Mouse (Mus musculus) midbrain, embryonic 16.5 days (tissue): Measurements from ENCODE around the gene Cracr2a. TPM values are rescaled to one million over a fixed set of nuclear protein-coding genes. Genes with fewer than 3 reads are reported as not detected.

ENCODE experiments used
- ATAC-seq: fragments of 200-750 bp; cut with Nextera tagmentation; 2 replicates; pipeline ENCODE4 v1.8.0; 2017; ENCODE audit warnings: moderate TSS enrichment
- H3K27ac ChIP-seq: fragments of 300-500 bp; sonication (generic); 2 replicates; pipeline ENCODE4 v1.5.1; 2014; ENCODE audit warnings: mild to moderate bottlenecking, low read length, mixed read lengths
- H3K27me3 ChIP-seq: fragments of 300-500 bp; sonication (generic); 2 replicates; pipeline ENCODE4 v1.6.1; 2014; ENCODE audit warnings: low read depth, low read length, mixed read lengths; ENCODE audit not compliant: control insufficient read depth, insufficient read depth
- H3K36me3 ChIP-seq: fragments of 300-500 bp; sonication (generic); 2 replicates; pipeline ENCODE4 v1.6.1; 2014; ENCODE audit warnings: mild to moderate bottlenecking, low read length, moderate library complexity, mixed read lengths; ENCODE audit not compliant: control insufficient read depth, insufficient read depth
- H3K4me1 ChIP-seq: fragments of 300-500 bp; sonication (generic); 2 replicates; pipeline ENCODE4 v1.6.1; 2014; ENCODE audit warnings: mild to moderate bottlenecking, low read length, mixed read lengths; ENCODE audit not compliant: control insufficient read depth, insufficient read depth
- H3K4me2 ChIP-seq: fragments of 300-500 bp; sonication (generic); 2 replicates; pipeline ENCODE4 v1.6.1; 2014; ENCODE audit warnings: mild to moderate bottlenecking, low read length, mixed read lengths
- H3K4me3 ChIP-seq: fragments of 300-500 bp; sonication (generic); 2 replicates; pipeline ENCODE4 v1.5.1; 2014; ENCODE audit warnings: low read depth, mild to moderate bottlenecking, low read length, moderate library complexity, mixed read lengths
- H3K9ac ChIP-seq: fragments of 300-500 bp; sonication (generic); 2 replicates; pipeline ENCODE4 v1.6.1; 2014; ENCODE audit warnings: low read depth, low read length, mixed read lengths
- H3K9me3 ChIP-seq: fragments of 300-500 bp; sonication (generic); replicated peaks from 2 replicates; pipeline ENCODE4 v1.6.1; 2014; ENCODE audit warnings: mild to moderate bottlenecking, low read length, mixed read lengths; ENCODE audit not compliant: control insufficient read depth, poor library complexity, severe bottlenecking
- WGBS: fragments of 180-500 bp; shearing (Covaris S2); extraction: QIAGEN DNeasy Blood & Tissue Kit; methylation state at CpG from one replicate; pipeline ENCODE4 v1.1.7; 2014; 5-methylcytosine and 5-hydroxymethylcytosine counted together
- polyA plus RNA-seq: library from polyadenylated mRNA; unstranded; fragments of >200 nt; fragmentation: Nextera tagmentation; extraction: Ambion mirVana; gene quantifications from 2 replicates; pipeline ENCODE4 v1.2.1, GENCODE M21; 2015

Cracr2a gene
- polyA plus RNA-seq, 1 experiment from 2014 or later = 0.45 TPM

DNA sequence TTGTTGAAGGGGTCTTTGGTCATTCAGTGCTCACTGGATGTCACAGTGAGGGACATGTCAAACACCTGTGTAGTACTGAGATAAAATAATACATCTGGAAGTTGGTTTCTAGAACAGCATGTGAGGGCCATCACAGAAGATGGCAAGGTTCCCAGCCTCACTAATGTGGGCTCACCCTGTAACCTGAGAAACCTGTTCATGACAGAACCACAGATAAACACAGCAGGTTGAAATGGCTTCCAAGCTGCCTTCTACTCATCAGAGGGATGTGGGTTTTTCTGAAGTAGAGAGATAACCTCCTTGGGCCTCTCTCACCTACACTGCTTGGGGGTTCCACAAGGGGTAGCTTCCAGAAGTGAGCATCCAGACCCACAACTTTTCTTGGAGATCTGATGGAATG is 48.5 kb downstream of the Cracr2a start:
- Histone ChIP-seq H3K27me3 (no peaks in the 10 kb centered on the region), H3K9ac (no peak overlapping the region), H3K36me3 (no peaks in the 10 kb centered on the region), H3K4me1 (peaks cover 6% of the 10 kb centered on the region), H3K4me2 (no peak overlapping the region), H3K9me3 (no peaks in the 10 kb centered on the region), H3K27ac (no peak overlapping the region), H3K4me3 (no peak overlapping the region)
- ATAC-seq = no peak

DNA sequence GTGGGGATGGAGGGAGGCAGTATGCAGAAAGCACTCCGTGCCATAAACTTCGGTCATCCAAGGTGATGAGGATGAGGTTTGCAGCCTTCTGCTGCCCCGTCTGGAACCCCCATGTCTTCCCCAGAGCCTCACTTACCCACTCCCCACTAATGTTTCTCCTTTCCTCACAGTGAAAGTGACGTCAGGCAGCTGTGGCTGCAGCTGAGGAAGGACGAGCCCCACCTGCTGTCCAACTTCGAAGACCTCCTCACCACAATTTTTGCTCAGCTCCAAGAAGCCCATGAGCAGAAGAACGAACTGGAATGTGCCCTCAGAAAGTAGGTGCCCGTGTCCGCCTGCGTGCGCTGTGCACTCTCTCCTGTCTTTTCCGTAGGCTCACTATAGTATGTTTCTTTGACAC is 50.1 kb downstream of the Cracr2a start:
- Histone ChIP-seq H3K9me3 (no peaks in the 10 kb centered on the region), H3K27ac (no peak overlapping the region), H3K9ac (no peak overlapping the region), H3K27me3 (no peaks in the 10 kb centered on the region), H3K4me3 (no peak overlapping the region), H3K4me1 (peaks cover 3% of the 10 kb centered on the region), H3K4me2 (no peak overlapping the region), H3K36me3 (no peaks in the 10 kb centered on the region)
- WGBS = 81% methylated on average over 12 of the region's 12 CpGs
- ATAC-seq = no peak

DNA sequence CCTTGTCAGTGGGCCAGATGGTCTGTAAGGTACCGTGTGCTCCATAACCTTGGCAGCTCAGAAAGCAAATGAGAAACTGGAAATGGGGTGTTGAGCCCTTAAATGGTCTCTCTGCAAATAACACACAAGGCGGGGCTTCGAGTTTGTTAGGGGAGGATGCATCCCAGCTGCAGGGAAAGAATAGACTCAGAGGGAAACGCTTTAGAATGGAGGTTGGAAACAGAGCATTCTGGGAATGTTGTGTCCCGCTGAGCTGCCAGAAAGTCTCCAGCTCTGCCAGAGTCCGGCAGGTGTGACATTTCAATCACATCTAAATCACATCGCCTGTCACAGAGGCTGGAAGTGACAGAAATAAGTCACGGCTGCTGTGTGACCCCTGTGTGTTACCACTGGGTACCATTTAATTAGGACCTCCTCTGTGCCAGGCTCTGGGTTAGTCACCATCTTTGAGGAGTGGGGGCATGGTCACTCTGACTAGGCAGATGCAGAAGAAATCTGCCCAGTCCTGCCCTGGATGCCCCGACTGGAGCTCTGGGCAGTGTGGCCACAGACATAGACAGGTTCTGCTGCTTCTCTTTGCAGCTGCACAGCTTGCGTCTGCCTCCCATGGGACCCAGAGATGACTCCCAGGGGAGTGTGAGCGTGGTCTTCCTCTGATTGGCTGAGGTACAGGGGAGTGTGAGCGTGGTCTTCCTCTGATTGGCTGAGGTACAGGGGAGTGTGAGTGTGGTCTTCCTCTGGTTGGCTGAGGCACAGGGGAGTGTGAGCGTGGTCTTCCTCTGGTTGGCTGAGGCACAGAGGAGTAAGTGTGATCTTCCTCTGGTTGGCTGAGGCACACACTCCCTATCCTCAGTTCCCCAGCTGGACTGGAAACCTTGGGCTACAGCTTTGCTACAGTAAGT is 53.2 kb downstream of the Cracr2a start:
- Histone ChIP-seq H3K27me3 (no peaks in the 10 kb centered on the region), H3K9ac (no peak overlapping the region), H3K9me3 (no peaks in the 10 kb centered on the region), H3K4me1 (peaks cover 3% of the 10 kb centered on the region), H3K4me3 (no peak overlapping the region), H3K27ac (no peak overlapping the region), H3K4me2 (peak overlapping the region; percentile 25; the same call in 1 of the 2 replicates), H3K36me3 (no peaks in the 10 kb centered on the region)
- ATAC-seq = peak; percentile 43
- 39% methylated on average over 13 of the region's 13 CpGs for WGBS

DNA sequence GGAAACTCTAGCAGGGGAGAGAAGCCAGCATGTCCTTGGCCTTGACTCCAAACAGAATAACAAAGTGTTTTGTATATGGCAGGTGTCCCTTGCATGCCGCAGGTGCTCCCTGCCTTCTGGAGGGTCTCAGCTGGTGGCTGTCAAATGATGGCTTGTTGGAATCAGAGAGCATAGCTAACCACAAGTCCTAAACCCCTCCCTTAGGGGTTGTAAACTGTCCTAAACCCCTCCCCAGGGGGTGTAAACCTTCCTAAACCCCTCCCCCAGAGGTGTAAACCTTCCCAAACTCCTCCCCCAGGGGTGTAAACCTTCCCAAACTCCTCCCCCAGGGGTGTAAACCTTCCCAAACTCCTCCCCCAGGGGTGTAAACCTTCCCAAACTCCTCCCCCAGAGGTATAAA is 55.5 kb downstream of the Cracr2a start:
- no peak overlapping the region for H3K27ac ChIP-seq
- WGBS = 81% methylated on average over 1 of the region's 1 CpGs
- H3K27me3 ChIP-seq = no peaks in the 10 kb centered on the region
- no peak overlapping the region for H3K9ac ChIP-seq
- no peaks in the 10 kb centered on the region for H3K9me3 ChIP-seq
- H3K4me3 ChIP-seq = no peak overlapping the region
- ATAC-seq = no peak
- H3K4me1 ChIP-seq = peaks cover 3% of the 10 kb centered on the region
- no peak overlapping the region for H3K4me2 ChIP-seq
- H3K36me3 ChIP-seq = no peaks in the 10 kb centered on the region

DNA sequence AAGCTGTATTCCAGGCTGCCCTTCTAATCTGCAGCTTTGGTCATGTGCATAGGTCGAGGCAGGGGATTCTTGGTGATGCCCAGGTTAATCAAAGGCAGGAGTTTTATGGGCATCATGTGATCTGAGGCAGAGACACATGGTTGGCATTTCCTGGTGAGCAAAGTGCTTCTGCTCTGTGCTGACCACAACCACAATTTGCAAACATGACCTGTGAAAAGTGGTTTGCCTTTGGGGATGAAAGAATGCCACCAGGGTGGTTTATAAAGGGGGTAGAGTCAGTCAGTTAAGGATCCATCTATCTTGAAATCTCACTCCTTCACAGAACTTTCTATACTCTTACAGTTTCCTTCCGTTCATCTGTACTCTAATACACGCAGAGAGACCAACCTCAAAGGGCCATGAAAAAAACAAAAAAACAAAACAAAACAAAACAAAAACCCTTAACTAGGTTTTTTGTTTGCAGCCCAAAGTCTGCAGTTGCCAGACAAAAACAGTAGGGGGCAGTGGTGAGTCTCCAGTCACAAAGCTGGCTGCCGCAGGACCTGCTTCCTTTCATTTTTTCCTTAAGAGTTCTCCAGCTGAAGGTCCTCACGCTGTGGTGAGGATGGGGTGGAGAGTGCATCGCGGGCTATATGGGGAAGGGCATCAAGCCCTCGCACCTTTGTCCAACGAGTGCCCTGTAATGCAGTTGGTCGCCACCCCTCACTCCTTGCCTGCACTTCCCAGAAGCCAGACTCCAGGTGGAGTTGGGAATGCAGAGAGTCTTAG is 56.3 kb downstream of the Cracr2a start:
- no peak for ATAC-seq
- H3K4me1 ChIP-seq = peaks cover 3% of the 10 kb centered on the region
- H3K27ac ChIP-seq = no peak overlapping the region
- H3K27me3 ChIP-seq = no peaks in the 10 kb centered on the region
- H3K4me3 ChIP-seq = no peak overlapping the region
- no peaks in the 10 kb centered on the region for H3K36me3 ChIP-seq
- no peak overlapping the region; the same call in 1 of the 2 replicates for H3K4me2 ChIP-seq
- 31% methylated on average over 10 of the region's 10 CpGs for WGBS
- no peaks in the 10 kb centered on the region for H3K9me3 ChIP-seq
- H3K9ac ChIP-seq = no peak overlapping the region

DNA sequence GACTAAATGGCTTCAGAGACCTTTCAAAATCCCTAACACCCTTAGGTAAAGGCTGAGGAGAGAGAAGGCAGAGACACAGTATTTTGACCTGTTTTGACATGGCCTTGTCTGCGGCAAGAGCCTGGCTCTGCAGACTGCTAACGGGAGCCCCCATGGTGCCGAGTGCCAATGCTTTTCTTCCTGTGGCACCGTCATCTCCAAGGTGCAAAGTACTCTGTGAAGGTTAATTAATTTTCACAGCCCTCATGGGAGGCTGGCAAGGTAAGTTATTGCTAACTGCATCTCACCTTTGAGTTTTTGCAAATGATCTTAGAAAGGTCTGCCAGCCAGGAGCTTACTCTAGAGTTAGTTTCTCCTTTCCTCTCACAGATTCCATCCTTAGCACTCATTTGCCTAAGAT is 57.5 kb downstream of the Cracr2a start:
- Histone ChIP-seq H3K27me3 (no peaks in the 10 kb centered on the region), H3K27ac (no peak overlapping the region), H3K9me3 (no peaks in the 10 kb centered on the region), H3K36me3 (no peaks in the 10 kb centered on the region), H3K4me2 (no peak overlapping the region), H3K4me1 (peaks cover 3% of the 10 kb centered on the region), H3K9ac (no peak overlapping the region), H3K4me3 (no peak overlapping the region)
- ATAC-seq = no peak
- WGBS = 66% methylated on average over 4 of the region's 4 CpGs

DNA sequence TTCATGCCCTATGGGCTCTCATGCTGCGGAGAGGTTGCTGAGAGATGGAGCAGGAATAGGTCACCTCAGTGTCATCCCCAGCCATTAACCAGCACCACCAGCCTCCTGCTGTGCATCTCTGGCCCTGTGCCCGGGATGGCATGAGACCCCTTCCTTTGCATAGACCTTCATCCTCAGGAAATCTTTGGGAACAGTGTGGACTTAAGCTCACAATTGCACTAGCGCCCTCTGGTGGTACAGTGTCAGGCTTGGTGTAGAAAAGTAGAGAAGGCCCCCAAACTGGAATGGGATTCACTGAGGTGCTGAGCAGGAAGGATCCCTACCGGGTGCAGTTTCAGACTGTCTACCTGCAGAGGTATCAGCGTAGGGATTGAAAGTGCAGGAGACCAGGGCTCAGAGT is 64.0 kb downstream of the Cracr2a start:
- Histone ChIP-seq H3K27me3 (no peaks in the 10 kb centered on the region), H3K4me2 (no peak overlapping the region), H3K9ac (no peak overlapping the region), H3K4me3 (no peak overlapping the region), H3K36me3 (no peaks in the 10 kb centered on the region), H3K27ac (no peak overlapping the region), H3K9me3 (no peaks in the 10 kb centered on the region), H3K4me1 (no peaks in the 10 kb centered on the region)
- 39% methylated on average over 5 of the region's 5 CpGs for WGBS
- peak; percentile 34; the same call in 1 of the 2 replicates for ATAC-seq

DNA sequence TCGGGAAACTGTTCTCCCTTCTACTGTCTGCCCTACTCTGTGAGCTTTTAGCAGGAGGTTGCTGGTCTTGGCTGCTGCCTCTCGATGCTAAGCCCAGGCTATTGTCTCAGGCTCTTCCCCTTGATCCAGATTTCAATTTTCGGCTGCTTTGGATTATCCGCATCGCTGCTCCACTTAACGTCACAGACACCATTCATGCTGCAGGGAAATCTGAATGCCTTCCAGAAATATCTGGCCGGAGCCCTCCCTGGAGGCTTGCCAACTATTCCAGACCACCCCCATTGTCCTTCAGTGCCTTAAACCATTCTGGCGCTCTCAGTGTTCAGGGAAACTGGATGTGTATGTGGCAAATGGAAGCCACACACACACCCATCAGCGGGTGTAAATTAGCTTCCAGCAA is 66.3 kb downstream of the Cracr2a start:
- Histone ChIP-seq H3K36me3 (no peaks in the 10 kb centered on the region), H3K27me3 (no peaks in the 10 kb centered on the region), H3K9ac (no peak overlapping the region), H3K4me3 (no peak overlapping the region), H3K4me1 (no peaks in the 10 kb centered on the region), H3K27ac (no peak overlapping the region), H3K9me3 (no peaks in the 10 kb centered on the region), H3K4me2 (no peak overlapping the region)
- 12% methylated on average over 9 of the region's 9 CpGs for WGBS
- ATAC-seq = peak; percentile 37; the same call in 1 of the 2 replicates

DNA sequence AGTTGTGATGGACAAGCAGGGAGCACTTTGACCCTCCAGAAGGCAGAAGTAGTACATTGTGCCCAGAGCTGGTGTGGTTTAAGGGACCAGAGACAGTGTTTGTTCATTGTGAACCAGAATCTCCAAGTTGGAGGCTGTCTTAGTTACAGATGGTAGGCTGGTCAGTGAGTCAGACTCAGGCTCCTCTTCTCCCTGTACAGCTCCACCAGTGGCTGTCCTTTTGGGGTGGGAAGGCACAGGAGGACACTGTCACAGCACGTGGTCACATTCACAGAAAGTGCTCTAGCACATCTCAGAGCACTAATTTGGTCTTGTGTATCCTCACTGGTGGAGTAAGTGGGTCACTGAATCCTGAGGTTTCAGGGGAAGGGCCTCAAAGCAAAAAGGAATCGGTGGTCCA is 68.1 kb downstream of the Cracr2a start:
- H3K4me2 ChIP-seq = no peak overlapping the region
- H3K4me1 ChIP-seq = no peaks in the 10 kb centered on the region
- 89% methylated on average over 2 of the region's 2 CpGs for WGBS
- H3K9ac ChIP-seq = no peak overlapping the region
- no peaks in the 10 kb centered on the region for H3K9me3 ChIP-seq
- no peak overlapping the region for H3K4me3 ChIP-seq
- H3K27me3 ChIP-seq = no peaks in the 10 kb centered on the region
- no peak overlapping the region for H3K27ac ChIP-seq
- H3K36me3 ChIP-seq = no peaks in the 10 kb centered on the region
- no peak for ATAC-seq
